Mouse (Mus musculus) limb, embryonic 14.5 days (tissue): ENCODE results near the gene Spata2. TPM values are rescaled to one million over a fixed set of nuclear protein-coding genes. Genes with fewer than 3 reads are reported as not detected.

Source experiments
- ATAC-seq: fragments of 200-750 bp; cut with Nextera tagmentation; 2 replicates; pipeline ENCODE4 v1.8.0; 2017; ENCODE audit warnings: low read depth, moderate number of reproducible peaks, moderate TSS enrichment; ENCODE audit not compliant: low FRiP score
- DNase-seq: peaks from one replicate; pipeline ENCODE4 v3.0.0-alpha.2; 2015; ENCODE audit warnings: low spot score
- H3K27ac ChIP-seq: fragments of 300-500 bp; sonication (generic); replicated peaks from 2 replicates; pipeline ENCODE4 v1.5.1; 2014; ENCODE audit warnings: low read depth, mild to moderate bottlenecking, low read length, moderate library complexity, mixed read lengths
- H3K27me3 ChIP-seq: fragments of 300-500 bp; sonication (generic); 2 replicates; pipeline ENCODE4 v1.6.1; 2014; ENCODE audit warnings: low read length, mixed read lengths; ENCODE audit not compliant: control insufficient read depth, insufficient read depth
- H3K36me3 ChIP-seq: fragments of 300-500 bp; sonication (generic); 2 replicates; pipeline ENCODE4 v1.6.1; 2014; ENCODE audit warnings: mild to moderate bottlenecking, low read length, moderate library complexity, mixed read lengths; ENCODE audit not compliant: control insufficient read depth, insufficient read depth
- H3K4me1 ChIP-seq: fragments of 300-500 bp; sonication (generic); 2 replicates; pipeline ENCODE4 v1.6.1; 2014; ENCODE audit warnings: antibody characterized with exemption, low read length, mixed read lengths; ENCODE audit not compliant: control insufficient read depth, insufficient read depth
- H3K4me2 ChIP-seq: fragments of 300-500 bp; sonication (generic); replicated peaks from 2 replicates; pipeline ENCODE4 v1.6.1; 2014; ENCODE audit warnings: low read depth, mild to moderate bottlenecking, low read length, moderate library complexity; ENCODE audit not compliant: severe bottlenecking
- H3K4me3 ChIP-seq: fragments of 300-500 bp; sonication (generic); replicated peaks from 2 replicates; pipeline ENCODE4 v1.5.1; 2014; ENCODE audit warnings: low read length
- H3K9ac ChIP-seq: fragments of 300-500 bp; sonication (generic); 2 replicates; pipeline ENCODE4 v1.6.1; 2014; ENCODE audit warnings: mild to moderate bottlenecking, low read depth, low read length, moderate library complexity; ENCODE audit not compliant: severe bottlenecking
- H3K9me3 ChIP-seq: fragments of 300-500 bp; sonication (generic); 2 replicates; pipeline ENCODE4 v1.6.1; 2016; ENCODE audit warnings: low read length; ENCODE audit not compliant: control insufficient read depth
- POLR2A ChIP-seq: fragments of 200-500 bp; IDR thresholded peaks from 2 replicates; pipeline ENCODE4 v1.8.0; 2012; ENCODE audit warnings: inconsistent platforms, mild to moderate bottlenecking, moderate library complexity, borderline replicate concordance; ENCODE audit not compliant: insufficient read depth, insufficient read length; ENCODE audit errors: extremely low read depth
- WGBS: fragments of 180-500 bp; shearing (Covaris S2); extraction: QIAGEN DNeasy Blood & Tissue Kit; methylation state at CpG from one replicate; pipeline ENCODE4 v1.1.7; 2014; 5-methylcytosine and 5-hydroxymethylcytosine counted together
- polyA plus RNA-seq, 2 experiments: library from polyadenylated mRNA; depleted of rRNA in 1 of 2; stranded (reverse) in 1 of 2; unstranded in 1 of 2; fragments of >200 nt; fragmentation: Nextera tagmentation in 1 of 2; extraction: Ambion mirVana in 1 of 2; gene quantifications; 2 replicates each; pipeline versions ENCODE4 v1.2.1 to v1.2.3; 2012 to 2014

The Spata2 gene
- polyA plus RNA-seq, 2 experiments = 12.4 to 17.8 TPM

GRCm38 (mm10) chr2:167519606-167520252 is 27.0 kb upstream of the Spata2 start:
- H3K9ac ChIP-seq = no peak overlapping the region
- no peaks in the 10 kb centered on the region for H3K27me3 ChIP-seq
- DNase-seq (no peak), ATAC-seq (no peak)
- H3K4me2 ChIP-seq = no peak overlapping the region
- no peak for TF ChIP-seq POLR2A
- WGBS = 84% methylated on average over 5 of the region's 5 CpGs
- no peak overlapping the region for H3K27ac ChIP-seq
- no peaks in the 10 kb centered on the region for H3K4me1 ChIP-seq
- H3K36me3 ChIP-seq = peaks cover 41% of the 10 kb centered on the region
- H3K9me3 ChIP-seq = no peaks in the 10 kb centered on the region
- H3K4me3 ChIP-seq = no peak overlapping the region

DNA sequence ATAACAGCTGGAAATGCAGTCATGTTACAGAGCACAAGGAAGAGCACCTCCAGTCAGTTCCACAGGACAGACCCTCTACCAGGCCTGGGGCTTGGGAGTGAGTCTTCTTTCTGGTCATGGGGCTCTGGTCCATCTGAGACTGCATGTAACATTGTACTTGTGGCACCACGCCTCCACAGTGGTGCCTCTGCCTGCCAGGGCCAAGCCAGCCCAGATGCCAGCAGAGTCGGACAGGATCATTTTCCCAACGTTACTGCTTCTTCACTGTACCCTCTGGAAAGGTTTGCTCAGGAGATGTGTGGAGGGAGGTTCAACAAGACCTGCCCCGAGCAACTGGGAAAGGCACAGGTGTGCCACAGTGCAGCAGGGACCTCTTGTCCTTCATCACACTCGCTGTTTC is 23.0 kb upstream of the Spata2 start:
- no peak overlapping the region for H3K4me3 ChIP-seq
- no peak overlapping the region for H3K27ac ChIP-seq
- TF ChIP-seq POLR2A = no peak
- DNase-seq (no peak), ATAC-seq (no peak)
- H3K27me3 ChIP-seq = no peaks in the 10 kb centered on the region
- 85% methylated on average over 5 of the region's 5 CpGs for WGBS
- H3K9ac ChIP-seq = no peak overlapping the region
- H3K4me2 ChIP-seq = no peak overlapping the region
- H3K4me1 ChIP-seq = no peaks in the 10 kb centered on the region
- no peaks in the 10 kb centered on the region for H3K9me3 ChIP-seq
- peaks cover 82% of the 10 kb centered on the region for H3K36me3 ChIP-seq

- DNase-seq = no peak
- Histone ChIP-seq H3K4me2 (no peak overlapping the region), H3K27me3 (no peaks in the 10 kb centered on the region), H3K27ac (no peak overlapping the region), H3K4me1 (no peaks in the 10 kb centered on the region), H3K9ac (no peak overlapping the region), H3K36me3 (peaks cover 92% of the 10 kb centered on the region), H3K4me3 (no peak overlapping the region), H3K9me3 (no peaks in the 10 kb centered on the region)
- 96% methylated on average over 4 of the region's 4 CpGs for WGBS
- no peak for ATAC-seq
- TF ChIP-seq POLR2A = no peak
These were observed 22.0 kb upstream of the Spata2 start for GRCm38 (mm10) chr2:167514641-167515040.

GRCm38 (mm10) chr2:167512970-167513369 is 20.3 kb upstream of the Spata2 start:
- 98% methylated on average over 5 of the region's 5 CpGs for WGBS
- H3K27ac ChIP-seq = no peak overlapping the region
- no peak overlapping the region for H3K4me3 ChIP-seq
- H3K9ac ChIP-seq = no peak overlapping the region
- no peaks in the 10 kb centered on the region for H3K4me1 ChIP-seq
- H3K36me3 ChIP-seq = peaks cover 98% of the 10 kb centered on the region
- ATAC-seq (no peak), DNase-seq (no peak)
- TF ChIP-seq POLR2A = no peak
- no peaks in the 10 kb centered on the region for H3K27me3 ChIP-seq
- H3K4me2 ChIP-seq = no peak overlapping the region
- H3K9me3 ChIP-seq = no peaks in the 10 kb centered on the region

- TF ChIP-seq POLR2A = no peak
- no peak overlapping the region for H3K27ac ChIP-seq
- WGBS = 93% methylated on average over 9 of the region's 9 CpGs
These were observed 19.7 kb upstream of the Spata2 start for GRCm38 (mm10) chr2:167512365-167512764.

GRCm38 (mm10) chr2:167510485-167510884 is 17.8 kb upstream of the Spata2 start:
- no peak for DNase-seq
- 85% methylated on average over 3 of the region's 3 CpGs for WGBS
- Histone ChIP-seq H3K9me3 (no peaks in the 10 kb centered on the region), H3K36me3 (peaks cover 86% of the 10 kb centered on the region), H3K27me3 (no peaks in the 10 kb centered on the region), H3K4me2 (no peak overlapping the region), H3K4me1 (peaks cover 2% of the 10 kb centered on the region; the same call in 1 of the 2 replicates), H3K4me3 (no peak overlapping the region), H3K9ac (no peak overlapping the region), H3K27ac (no peak overlapping the region)
- TF ChIP-seq POLR2A = no peak
- no peak for ATAC-seq

More at GRCm38 (mm10) chr2:167512365-167512764, 19.7 kb upstream of the Spata2 start:
- Histone ChIP-seq H3K4me3 (no peak overlapping the region), H3K4me1 (no peaks in the 10 kb centered on the region), H3K4me2 (no peak overlapping the region), H3K27me3 (no peaks in the 10 kb centered on the region), H3K9me3 (no peaks in the 10 kb centered on the region), H3K9ac (no peak overlapping the region), H3K36me3 (peaks cover 98% of the 10 kb centered on the region)
- ATAC-seq (no peak), DNase-seq (no peak)
